Mouse (Mus musculus): ENCODE measurements around the gene Lrrfip2. TPM values are rescaled to one million over a fixed set of nuclear protein-coding genes. Genes with fewer than 3 reads are reported as not detected.

Gene Lrrfip2
- polyA plus RNA-seq, 1 experiment from 2014 or later: 46.0 TPM

DNA sequence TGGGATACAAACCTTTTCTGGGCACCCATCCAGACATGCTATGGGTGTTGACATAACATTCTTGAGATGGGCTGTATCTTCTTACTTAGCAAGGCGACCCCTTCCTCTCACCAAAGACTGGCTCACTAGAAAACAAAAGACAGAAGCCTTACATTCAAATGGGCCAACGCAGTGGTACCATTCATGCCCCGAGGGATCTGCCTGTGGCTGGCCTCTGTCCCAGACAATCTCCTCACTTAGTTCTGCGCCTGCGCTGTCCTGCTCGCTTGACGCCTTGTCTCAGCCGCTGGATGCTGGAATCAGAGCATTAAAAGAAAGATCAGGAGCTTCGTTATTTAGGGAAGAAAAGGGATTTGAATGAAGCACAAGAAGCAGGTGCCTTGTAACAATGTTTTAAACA, 24.7 kb upstream of the Lrrfip2 start:
- Histone ChIP-seq H3K9ac (replicated peaks) (no peak overlapping the region), H3K4me3 (replicated peaks) (no peak overlapping the region), H3K27me3 (replicated peaks) (no peaks in the 10 kb centered on the region), H3K9me3 (replicated peaks) (no peaks in the 10 kb centered on the region), H3K27ac (replicated peaks) (no peak overlapping the region), H3K36me3 (no peaks in the 10 kb centered on the region), H3K4me1 (peaks cover 12% of the 10 kb centered on the region), H3K4me2 (0 out of 2 replicates have a peak overlapping the region, but pooled peaks have one; percentile 6)
- ATAC-seq (ENCODE audit: low FRiP score): no peak
- WGBS: 65% methylated on average over 9 of the region's 9 CpGs

DNA sequence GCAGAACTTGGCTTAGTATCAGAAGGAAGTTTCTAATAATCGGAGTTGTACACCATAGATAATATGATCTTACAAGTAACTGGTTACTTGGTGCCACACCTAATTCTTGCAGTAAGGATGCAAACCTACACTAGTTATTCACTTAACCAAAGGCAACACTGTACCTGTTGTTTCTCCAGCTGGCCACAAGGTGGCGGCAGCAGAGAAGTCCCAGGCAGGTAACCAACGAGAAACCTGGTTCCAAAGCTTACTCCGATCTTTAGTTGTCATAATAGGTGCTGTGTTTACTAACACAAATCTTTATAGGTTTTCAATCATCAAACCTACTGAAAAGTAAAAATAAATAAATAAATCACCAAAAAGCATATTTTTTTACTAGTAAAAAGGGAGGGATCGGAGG, 24.3 kb upstream of the Lrrfip2 start:
- H3K27me3 ChIP-seq (replicated peaks): no peaks in the 10 kb centered on the region
- H3K4me1 ChIP-seq: peaks cover 10% of the 10 kb centered on the region
- no peak for ATAC-seq (ENCODE audit: low FRiP score)
- no peak overlapping the region for H3K4me3 ChIP-seq (replicated peaks)
- WGBS: 25% methylated on average over 5 of the region's 5 CpGs
- H3K9me3 ChIP-seq (replicated peaks): no peaks in the 10 kb centered on the region
- no peak overlapping the region for H3K4me2 ChIP-seq
- no peak overlapping the region for H3K9ac ChIP-seq (replicated peaks)
- H3K36me3 ChIP-seq: no peaks in the 10 kb centered on the region
- no peak overlapping the region for H3K27ac ChIP-seq (replicated peaks)

DNA sequence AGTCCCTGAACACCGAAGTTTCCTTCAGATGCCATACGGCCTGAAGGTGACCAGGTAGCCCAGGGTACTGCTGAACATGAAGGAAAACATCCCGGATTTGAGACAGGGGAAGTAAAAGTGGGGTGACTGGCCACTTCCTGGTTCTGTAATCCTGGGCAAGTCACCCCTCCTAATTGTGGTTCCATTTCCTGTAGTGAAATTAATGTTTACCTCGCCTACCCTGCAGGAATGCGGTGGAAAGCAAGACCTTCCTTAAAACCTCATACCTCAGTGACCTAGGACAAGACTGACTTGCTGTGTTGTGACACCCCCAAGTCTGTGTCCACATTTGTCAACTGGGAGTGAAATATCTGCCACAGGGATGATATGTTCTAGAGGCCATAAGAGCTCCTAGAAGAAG, 22.8 kb upstream of the Lrrfip2 start:
- Histone ChIP-seq H3K36me3 (no peaks in the 10 kb centered on the region), H3K27me3 (replicated peaks) (no peaks in the 10 kb centered on the region), H3K4me1 (0 out of 2 replicates have a peak, but pooled peaks cover 2% of the 10 kb centered on the region), H3K27ac (replicated peaks) (no peak overlapping the region), H3K9ac (replicated peaks) (no peak overlapping the region), H3K9me3 (replicated peaks) (no peaks in the 10 kb centered on the region), H3K4me3 (replicated peaks) (no peak overlapping the region), H3K4me2 (no peak overlapping the region)
- WGBS: 86% methylated on average over 5 of the region's 5 CpGs
- no peak for ATAC-seq (ENCODE audit: low FRiP score)

DNA sequence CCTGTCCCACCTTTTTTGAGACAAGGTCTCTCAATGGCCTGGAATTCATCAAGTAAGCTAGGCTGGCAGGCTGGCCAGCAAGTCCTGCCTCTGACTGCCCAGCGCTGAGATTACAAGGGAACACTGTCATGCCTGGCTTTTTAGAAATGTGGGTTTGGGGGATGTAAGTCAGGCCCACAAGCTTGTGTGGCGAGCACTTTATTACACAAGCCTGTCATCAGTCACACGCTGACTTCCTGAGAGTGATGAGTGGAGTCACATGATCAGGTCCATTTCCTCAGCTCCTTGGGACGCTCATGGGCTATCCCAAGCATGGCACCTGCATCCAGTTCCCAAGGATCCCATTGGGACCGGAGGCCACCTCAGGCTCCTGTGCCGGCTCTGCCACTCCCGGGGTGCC, 21.7 kb upstream of the Lrrfip2 start:
- no peak for ATAC-seq (ENCODE audit: low FRiP score)

DNA sequence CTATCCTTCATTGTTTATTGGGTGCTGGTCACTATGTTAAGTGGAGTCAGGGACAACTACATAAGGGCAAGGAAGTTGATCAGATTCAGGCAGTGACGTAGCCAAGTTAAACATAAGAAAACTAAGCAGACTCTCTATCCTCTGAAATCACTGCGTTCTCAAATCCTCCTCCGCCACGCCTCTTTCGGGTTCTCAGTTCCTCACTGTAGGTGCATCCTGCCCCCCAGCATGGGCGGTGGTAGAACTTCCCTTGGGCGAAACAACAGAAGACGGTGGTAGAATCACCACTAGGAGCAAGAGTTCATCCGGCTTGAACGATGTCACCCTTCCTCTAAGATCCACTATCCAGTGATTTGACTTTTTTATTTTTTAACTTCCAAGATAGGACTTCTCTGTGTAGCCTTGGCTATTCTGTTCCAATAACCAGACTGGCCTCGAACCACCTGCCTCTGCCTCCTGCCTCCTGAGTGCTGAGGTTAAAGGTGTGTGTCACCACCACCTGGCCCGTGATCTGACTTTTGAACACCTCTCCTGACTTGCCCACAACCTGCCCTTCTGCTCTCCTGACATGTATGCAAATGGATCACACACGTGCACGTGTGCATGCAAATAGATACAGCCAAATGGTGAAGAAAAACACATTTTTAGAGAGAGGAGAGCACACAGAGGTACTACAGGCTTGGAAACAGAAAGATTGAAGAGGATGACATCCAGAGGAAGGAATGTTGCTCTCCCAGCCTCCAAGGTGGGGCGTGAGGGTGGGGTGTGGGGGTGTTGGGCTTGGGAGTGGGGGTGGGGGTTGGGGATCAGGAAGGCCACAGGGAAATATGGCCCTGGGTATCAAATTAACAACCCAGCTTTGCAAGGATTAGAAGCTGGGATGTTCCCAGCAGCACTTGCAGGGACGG, 20.7 kb upstream of the Lrrfip2 start:
- no peak overlapping the region for H3K4me3 ChIP-seq (replicated peaks)
- H3K9ac ChIP-seq (replicated peaks): no peak overlapping the region
- H3K4me1 ChIP-seq: 0 out of 2 replicates have a peak, but pooled peaks cover 2% of the 10 kb centered on the region
- H3K4me2 ChIP-seq: no peak overlapping the region
- H3K36me3 ChIP-seq: no peaks in the 10 kb centered on the region
- no peaks in the 10 kb centered on the region for H3K9me3 ChIP-seq (replicated peaks)
- no peak for ATAC-seq (ENCODE audit: low FRiP score)
- WGBS: 79% methylated on average over 16 of the region's 16 CpGs
- no peak overlapping the region for H3K27ac ChIP-seq (replicated peaks)
- H3K27me3 ChIP-seq (replicated peaks): no peaks in the 10 kb centered on the region

More for the DNA sequence above, 21.7 kb upstream of the Lrrfip2 start:
- Histone ChIP-seq H3K4me1 (0 out of 2 replicates have a peak, but pooled peaks cover 2% of the 10 kb centered on the region), H3K4me2 (no peak overlapping the region), H3K27ac (replicated peaks) (no peak overlapping the region), H3K9me3 (replicated peaks) (no peaks in the 10 kb centered on the region), H3K36me3 (no peaks in the 10 kb centered on the region), H3K4me3 (replicated peaks) (no peak overlapping the region), H3K27me3 (replicated peaks) (no peaks in the 10 kb centered on the region), H3K9ac (replicated peaks) (no peak overlapping the region)
- 60% methylated on average over 7 of the region's 7 CpGs for WGBS

DNA sequence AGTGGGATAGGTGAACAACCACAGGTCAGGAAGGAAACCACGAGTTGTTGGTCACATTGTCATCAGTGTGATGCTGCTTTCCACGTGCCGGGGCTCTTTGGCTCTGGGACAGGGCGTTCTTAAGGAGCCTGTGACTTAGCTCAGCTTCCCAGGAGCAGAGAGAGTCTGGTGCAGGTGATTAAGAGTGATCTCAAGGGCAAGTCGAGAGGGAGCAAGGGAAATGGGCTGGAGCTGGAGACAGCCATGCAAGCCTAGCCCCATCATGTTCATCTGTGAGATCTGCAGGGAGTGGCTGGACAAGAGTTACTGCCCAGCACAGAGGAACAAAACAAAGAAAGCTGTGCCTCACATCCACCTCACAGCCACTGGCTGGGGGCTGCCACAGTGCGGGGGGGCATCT, 19.8 kb upstream of the Lrrfip2 start:
- Histone ChIP-seq H3K27me3 (replicated peaks) (no peaks in the 10 kb centered on the region), H3K9ac (replicated peaks) (no peak overlapping the region), H3K27ac (replicated peaks) (no peak overlapping the region), H3K36me3 (no peaks in the 10 kb centered on the region), H3K4me2 (no peak overlapping the region), H3K9me3 (replicated peaks) (no peaks in the 10 kb centered on the region), H3K4me3 (replicated peaks) (no peak overlapping the region), H3K4me1 (0 out of 2 replicates have a peak, but pooled peaks cover 2% of the 10 kb centered on the region)
- ATAC-seq (ENCODE audit: low FRiP score): no peak
- 72% methylated on average over 6 of the region's 6 CpGs for WGBS

DNA sequence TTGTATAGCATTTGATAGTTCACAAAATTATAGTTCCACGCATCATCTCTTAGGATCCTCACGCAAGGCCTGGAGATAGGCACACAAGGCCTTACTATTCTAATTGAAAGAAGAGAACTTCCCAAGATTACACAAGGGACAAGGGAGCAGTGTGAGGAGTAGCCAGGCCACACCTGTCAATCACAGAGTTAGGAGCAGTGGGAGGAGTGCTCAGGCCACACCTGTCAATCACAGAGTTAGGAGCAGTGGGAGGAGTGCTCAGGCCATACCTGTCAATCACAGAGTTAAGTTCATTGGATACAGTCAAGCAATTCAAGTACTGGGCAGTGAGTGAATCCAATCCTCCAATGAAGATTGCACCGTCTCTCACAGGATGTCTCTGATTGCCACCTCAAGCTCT, 17.0 kb upstream of the Lrrfip2 start:
- H3K4me3 ChIP-seq (replicated peaks): no peak overlapping the region
- no peak overlapping the region for H3K27ac ChIP-seq (replicated peaks)
- H3K4me1 ChIP-seq: no peaks in the 10 kb centered on the region
- H3K9me3 ChIP-seq (replicated peaks): no peaks in the 10 kb centered on the region
- H3K4me2 ChIP-seq: no peak overlapping the region
- H3K36me3 ChIP-seq: no peaks in the 10 kb centered on the region
- no peak for ATAC-seq (ENCODE audit: low FRiP score)
- no peak overlapping the region for H3K9ac ChIP-seq (replicated peaks)
- no peaks in the 10 kb centered on the region for H3K27me3 ChIP-seq (replicated peaks)
- WGBS: 92% methylated on average over 3 of the region's 3 CpGs

DNA sequence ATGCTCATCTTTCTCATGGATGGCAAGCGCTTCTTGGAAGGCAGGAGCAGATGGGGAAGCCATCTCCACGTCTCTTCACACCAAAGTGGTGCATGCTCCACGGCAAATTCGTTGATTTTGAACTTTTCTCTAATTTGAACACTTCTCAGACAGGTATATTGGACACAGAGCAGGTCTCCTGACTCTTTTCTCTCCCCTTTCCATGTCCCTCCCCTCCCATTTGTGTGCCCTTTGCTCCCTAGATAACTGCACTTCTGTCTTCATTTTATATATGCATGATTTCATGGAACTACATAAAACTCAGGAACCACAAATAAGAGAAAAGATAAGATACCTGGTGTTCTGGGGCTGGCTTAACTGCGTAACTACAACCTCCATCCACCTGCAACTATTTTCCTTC, 14.1 kb upstream of the Lrrfip2 start:
- ATAC-seq (ENCODE audit: low FRiP score): no peak
- Histone ChIP-seq H3K9ac (replicated peaks) (no peak overlapping the region), H3K36me3 (no peaks in the 10 kb centered on the region), H3K9me3 (replicated peaks) (no peaks in the 10 kb centered on the region), H3K4me2 (no peak overlapping the region), H3K4me1 (no peaks in the 10 kb centered on the region), H3K4me3 (replicated peaks) (no peak overlapping the region), H3K27me3 (replicated peaks) (no peaks in the 10 kb centered on the region), H3K27ac (replicated peaks) (no peak overlapping the region)
- WGBS: 86% methylated on average over 5 of the region's 5 CpGs

DNA sequence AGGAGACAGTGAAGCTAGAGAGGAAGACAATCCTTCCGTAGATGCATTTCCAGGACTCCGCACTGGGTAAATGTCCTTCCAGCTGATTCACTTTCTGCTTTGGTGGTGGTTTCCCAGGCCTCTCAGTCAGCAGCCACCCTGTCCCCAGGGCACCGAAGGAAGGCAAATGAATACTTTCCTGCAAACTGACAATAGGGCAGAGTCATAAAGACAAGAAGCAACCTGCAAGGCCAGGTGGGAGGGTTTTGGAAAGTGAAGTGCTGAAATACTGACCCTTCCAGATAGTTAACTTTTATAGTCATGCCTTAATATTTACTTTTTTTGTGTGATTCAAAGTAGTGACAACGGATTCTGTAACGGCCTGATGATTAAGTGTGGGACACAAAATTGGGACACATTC, 13.5 kb upstream of the Lrrfip2 start:
- Histone ChIP-seq H3K9me3 (replicated peaks) (no peaks in the 10 kb centered on the region), H3K4me1 (no peaks in the 10 kb centered on the region), H3K27ac (replicated peaks) (no peak overlapping the region), H3K9ac (replicated peaks) (no peak overlapping the region), H3K36me3 (no peaks in the 10 kb centered on the region), H3K4me3 (replicated peaks) (no peak overlapping the region), H3K4me2 (no peak overlapping the region), H3K27me3 (replicated peaks) (no peaks in the 10 kb centered on the region)
- no peak for ATAC-seq (ENCODE audit: low FRiP score)
- 83% methylated on average over 5 of the region's 5 CpGs for WGBS

DNA sequence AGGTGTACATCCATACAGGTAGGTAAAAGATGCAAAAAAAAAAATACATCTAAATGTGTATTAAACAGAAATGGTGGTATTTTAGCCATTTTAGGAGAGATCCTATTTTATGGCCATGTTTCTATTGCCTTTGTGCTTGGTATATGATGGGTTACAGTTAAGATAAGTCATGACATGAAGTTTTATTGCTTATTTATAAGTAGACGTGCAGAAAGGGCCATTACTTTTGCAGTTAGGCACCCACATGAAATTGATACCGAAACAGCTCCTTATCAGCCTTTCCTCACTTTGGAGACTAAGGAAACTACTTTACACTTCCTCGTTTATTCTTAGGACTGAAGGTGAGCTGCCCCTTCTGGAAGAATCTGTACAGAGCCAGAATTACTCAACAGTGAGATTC, 9.5 kb upstream of the Lrrfip2 start:
- no peaks in the 10 kb centered on the region for H3K27me3 ChIP-seq (replicated peaks)
- WGBS: 73% methylated on average over 3 of the region's 3 CpGs

DNA sequence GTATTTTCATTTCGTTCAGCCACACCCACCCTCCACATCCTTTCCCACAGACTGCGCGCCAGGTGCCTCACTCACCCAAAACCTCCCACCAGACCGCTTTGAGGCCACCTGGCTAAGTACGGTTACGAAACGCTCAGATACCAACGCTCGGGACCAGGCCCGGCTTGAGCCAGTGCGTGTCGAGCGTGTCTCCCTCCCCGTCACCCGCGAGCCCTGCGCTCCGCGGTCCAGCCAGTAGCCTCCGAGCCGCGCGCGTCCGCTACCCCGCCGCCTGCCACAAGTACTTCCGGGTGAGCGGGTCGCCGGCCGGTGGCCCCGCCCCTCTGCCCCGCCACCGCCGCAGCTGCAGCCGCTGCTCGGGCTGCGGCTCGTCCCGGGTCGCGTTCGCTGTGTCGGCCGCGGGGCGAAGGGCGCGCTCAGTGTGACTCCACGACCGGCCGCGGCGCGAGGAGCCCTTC, 431 bp downstream of the Lrrfip2 start:
- Histone ChIP-seq H3K27ac (replicated peaks) (peak overlapping the region; percentile 85), H3K4me3 (replicated peaks) (peak overlapping the region; percentile 99), H3K9me3 (replicated peaks) (no peaks in the 10 kb centered on the region), H3K4me2 (peak overlapping the region; percentile 82), H3K27me3 (replicated peaks) (no peaks in the 10 kb centered on the region), H3K36me3 (no peaks in the 10 kb centered on the region), H3K9ac (replicated peaks) (peak overlapping the region; percentile 94), H3K4me1 (peaks cover 19% of the 10 kb centered on the region)
- WGBS: under 1% methylated on average over 55 of the region's 56 CpGs
- peak; percentile 95 for ATAC-seq (ENCODE audit: low FRiP score)

More for the DNA sequence above, 9.5 kb upstream of the Lrrfip2 start:
- Histone ChIP-seq H3K4me3 (replicated peaks) (no peak overlapping the region), H3K9me3 (replicated peaks) (no peaks in the 10 kb centered on the region), H3K9ac (replicated peaks) (no peak overlapping the region), H3K27ac (replicated peaks) (no peak overlapping the region), H3K36me3 (no peaks in the 10 kb centered on the region), H3K4me2 (no peak overlapping the region), H3K4me1 (no peaks in the 10 kb centered on the region)
- no peak for ATAC-seq (ENCODE audit: low FRiP score)

DNA sequence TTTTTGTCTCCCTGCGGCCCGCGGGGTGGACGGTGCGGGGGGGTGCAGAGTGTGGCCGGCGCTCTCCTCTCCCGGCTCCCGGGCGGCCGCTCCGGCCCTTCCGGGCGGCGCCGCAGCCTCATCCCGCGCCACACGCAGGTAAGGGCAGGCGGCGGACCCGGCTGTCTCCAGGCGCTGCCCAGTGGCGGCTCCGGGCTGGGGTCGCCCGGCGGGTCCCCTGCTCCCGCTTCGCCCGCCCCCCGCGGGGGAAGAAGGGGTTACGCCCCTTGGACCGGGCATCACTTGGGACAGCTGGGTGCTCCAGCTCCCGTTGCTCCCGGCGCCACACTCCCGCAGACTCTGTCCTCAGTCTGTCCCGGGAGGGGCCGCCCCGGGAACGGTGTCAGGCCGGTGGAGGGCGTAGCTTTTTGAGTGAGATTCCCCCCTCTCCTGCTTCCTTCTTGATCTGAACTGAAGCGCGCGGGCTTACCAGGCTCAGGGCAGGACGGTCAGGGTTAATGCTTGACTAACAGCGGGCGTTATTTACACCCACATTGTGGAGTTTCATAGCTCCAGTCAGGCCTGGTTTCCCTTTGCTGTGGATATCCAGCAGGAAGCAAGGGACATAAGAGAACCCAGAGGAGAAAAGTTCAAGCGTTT, 979 bp downstream of the Lrrfip2 start:
- Histone ChIP-seq H3K36me3 (no peaks in the 10 kb centered on the region), H3K27ac (replicated peaks) (peak overlapping the region; percentile 85), H3K4me2 (peak overlapping the region; percentile 82), H3K9me3 (replicated peaks) (no peaks in the 10 kb centered on the region), H3K9ac (replicated peaks) (peak overlapping the region; percentile 94), H3K27me3 (replicated peaks) (no peaks in the 10 kb centered on the region), H3K4me3 (replicated peaks) (peak overlapping the region; percentile 99), H3K4me1 (peaks cover 19% of the 10 kb centered on the region)
- ATAC-seq (ENCODE audit: low FRiP score): peak; percentile 85
- WGBS: under 1% methylated on average over 43 of the region's 52 CpGs

Measured in neural tube, embryonic 15.5 days (tissue).